ENCODE assay signal across 8 mouse cellular contexts in genomic region chr15:8443926-8444889, GRCm38 (mm10). TPM values are rescaled to one million over a fixed set of nuclear protein-coding genes. Genes with fewer than 3 reads are reported as not detected.
DNase-seq lines count a peak whose midpoint lies in the region; ATAC-seq and TF ChIP-seq lines count a peak whose summit lies in the region.

Nipbl (minus strand) TSS chr15:8444463.

- H3K9me3 ChIP-seq in heart, embryonic 10.5 days, result no peaks in the 10 kb centered on the region
- H3K9me3 ChIP-seq in kidney, embryonic 15.5 days (replicated peaks), result no peaks in the 10 kb centered on the region
- H3K9me3 ChIP-seq in limb, embryonic 15.5 days, result no peaks in the 10 kb centered on the region
- no peaks in the 10 kb centered on the region for H3K9me3 ChIP-seq in midbrain, postnatal 0 days (ENCODE audit: low read length)

- peak; percentile 87 to 88 for DNase-seq in B cell, adult 2 months
- peak; percentile 98 for DNase-seq in brain, adult 2 months (ENCODE audit: low read depth, low spot score)
- DNase-seq in heart, embryonic 10.5 days (ENCODE audit: low spot score), result peak; percentile 96
- peak; percentile 97 for DNase-seq in midbrain, postnatal 0 days (ENCODE audit: low spot score)
- peak; percentile 87 to 93 for DNase-seq in spleen, postnatal 10 days (ENCODE audit: low spot score in 2 of 2)

- WGBS in heart, embryonic 10.5 days, result under 1% methylated on average over 93 of the region's 102 CpGs
- under 1% methylated on average over 81 of the region's 102 CpGs for WGBS in kidney, embryonic 15.5 days
- WGBS in limb, embryonic 15.5 days, result 1% methylated on average over 68 of the region's 102 CpGs
- under 1% methylated on average over 48 of the region's 102 CpGs for WGBS in midbrain, postnatal 0 days

- ATAC-seq in kidney, embryonic 15.5 days (replicated peaks; ENCODE audit: low FRiP score), result peak; percentile 87
- ATAC-seq in limb, embryonic 15.5 days (ENCODE audit: insufficient number of reproducible peaks, low FRiP score, low TSS enrichment, low read depth), result peak; percentile 88
- peak; percentile 92 for ATAC-seq in midbrain, postnatal 0 days (ENCODE audit: low FRiP score)

- H3K36me3 ChIP-seq in heart, embryonic 10.5 days, result no peaks in the 10 kb centered on the region
- H3K36me3 ChIP-seq in kidney, embryonic 15.5 days, result no peaks in the 10 kb centered on the region
- no peaks in the 10 kb centered on the region for H3K36me3 ChIP-seq in limb, embryonic 15.5 days
- H3K36me3 ChIP-seq in midbrain, postnatal 0 days (ENCODE audit: insufficient read depth, low read length), result no peaks in the 10 kb centered on the region

- peak within 1 kb of the TSS; percentile 94 for H3K27ac ChIP-seq in embryonic fibroblast, embryonic 13.5 days (ENCODE audit: insufficient read depth, low read length)
- H3K27ac ChIP-seq in heart, embryonic 10.5 days, result peak within 1 kb of the TSS; percentile 99
- peak within 1 kb of the TSS; percentile 98 for H3K27ac ChIP-seq in kidney, embryonic 15.5 days
- H3K27ac ChIP-seq in limb, embryonic 15.5 days, result peak within 1 kb of the TSS; percentile 99
- peak within 1 kb of the TSS; percentile 98 for H3K27ac ChIP-seq in midbrain, postnatal 0 days (ENCODE audit: low read depth, low read length)

- TF ChIP-seq CTCF in embryonic fibroblast, embryonic 13.5 days (IDR thresholded peaks at IDR 0.05; ENCODE audit: borderline replicate concordance, insufficient read depth, low read length), result no peak
- peak; percentile 27; the same call in 1 of the 2 replicates for TF ChIP-seq CTCF in midbrain, postnatal 0 days (IDR thresholded peaks at IDR 0.05)

- peaks cover 4% of the 10 kb centered on the region; the same call in 1 of the 2 replicates for H3K4me1 ChIP-seq in embryonic fibroblast, embryonic 13.5 days (ENCODE audit: control insufficient read depth, insufficient read depth, low read length)
- H3K4me1 ChIP-seq in heart, embryonic 10.5 days, result peaks cover 8% of the 10 kb centered on the region; the same call in 1 of the 2 replicates
- H3K4me1 ChIP-seq in kidney, embryonic 15.5 days, result peaks cover 15% of the 10 kb centered on the region
- peaks cover 14% of the 10 kb centered on the region for H3K4me1 ChIP-seq in limb, embryonic 15.5 days
- H3K4me1 ChIP-seq in midbrain, postnatal 0 days (ENCODE audit: insufficient read depth, low read length), result peaks cover 10% of the 10 kb centered on the region; the same call in 1 of the 2 replicates

- peak within 1 kb of the TSS; percentile 86 for H3K9ac ChIP-seq in kidney, embryonic 15.5 days
- H3K9ac ChIP-seq in limb, embryonic 15.5 days, result peak within 1 kb of the TSS; percentile 99
- H3K9ac ChIP-seq in midbrain, postnatal 0 days (replicated peaks; ENCODE audit: low read length, poor library complexity, severe bottlenecking), result peak within 1 kb of the TSS; percentile 96

- H3K4me2 ChIP-seq in kidney, embryonic 15.5 days, result peak within 1 kb of the TSS; percentile 96
- H3K4me2 ChIP-seq in limb, embryonic 15.5 days, result peak within 1 kb of the TSS; percentile 90
- H3K4me2 ChIP-seq in midbrain, postnatal 0 days (ENCODE audit: low read depth, low read length, poor library complexity, severe bottlenecking), result peak within 1 kb of the TSS; percentile 99

- no peaks in the 10 kb centered on the region for H3K27me3 ChIP-seq in heart, embryonic 10.5 days (ENCODE audit: insufficient read depth, poor library complexity, severe bottlenecking)
- no peaks in the 10 kb centered on the region for H3K27me3 ChIP-seq in kidney, embryonic 15.5 days
- no peaks in the 10 kb centered on the region for H3K27me3 ChIP-seq in limb, embryonic 15.5 days
- no peaks in the 10 kb centered on the region for H3K27me3 ChIP-seq in midbrain, postnatal 0 days (ENCODE audit: insufficient read depth, low read length)

- peak within 1 kb of the TSS; percentile 95 for H3K4me3 ChIP-seq in embryonic fibroblast, embryonic 13.5 days (ENCODE audit: insufficient read depth, low read length)
- peak within 1 kb of the TSS; percentile 94 for H3K4me3 ChIP-seq in heart, embryonic 10.5 days
- peak within 1 kb of the TSS; percentile 79 for H3K4me3 ChIP-seq in kidney, embryonic 15.5 days (replicated peaks)
- H3K4me3 ChIP-seq in limb, embryonic 15.5 days, result peak within 1 kb of the TSS; percentile 94
- peak within 1 kb of the TSS; percentile 87 for H3K4me3 ChIP-seq in midbrain, postnatal 0 days (ENCODE audit: low read depth, low read length)

- peak; percentile 57; the same call in 1 of the 2 replicates for TF ChIP-seq POLR2A in embryonic fibroblast, embryonic 13.5 days (IDR thresholded peaks at IDR 0.05; ENCODE audit: low read depth, low read length)

RNA-seq across cellular contexts. Expression of gene Nipbl, which starts in this region (rescaled TPM):
- polyA plus RNA-seq in embryonic fibroblast, embryonic 13.5 days (2011; ENCODE audit: insufficient read length, low read depth, missing spikeins), result 40.3 and 48.7 TPM in 2 replicates
- 10.7 and 15.1 TPM in 2 replicates for polyA plus RNA-seq in heart, embryonic 10.5 days (2016; fragmentation: Nextera tagmentation; extraction: Ambion mirVana)
- 18.3 and 18.7 TPM in 2 replicates for polyA plus RNA-seq in kidney, embryonic 15.5 days (2015; fragmentation: Nextera tagmentation; extraction: Ambion mirVana)
- polyA plus RNA-seq in limb, embryonic 15.5 days (2015; fragmentation: Nextera tagmentation; extraction: Ambion mirVana), result 16.6 and 17.9 TPM in 2 replicates
- 15.2 and 17.9 TPM in 2 replicates for total RNA-seq in midbrain, postnatal 0 days (2014; rRNA removed)
- polyA plus RNA-seq in midbrain, postnatal 0 days (2015; fragmentation: Nextera tagmentation; extraction: Ambion mirVana), result 9.3 and 10.7 TPM in 2 replicates

Comparison
In these comparisons a context has a peak if more than half of its experiments do, and no peak if none do; other contexts are left out.
1. Peak in every context shown above with its lines: DNase-seq, ATAC-seq, H3K4me3 ChIP-seq and H3K27ac ChIP-seq.